Mouse (Mus musculus) adrenal gland, adult 10 weeks (tissue): ENCODE data around the gene Tmem52. TPM values are rescaled to one million over a fixed set of nuclear protein-coding genes. Genes with fewer than 3 reads are reported as not detected.

Source experiments
- polyA plus RNA-seq: library from polyadenylated mRNA; stranded (reverse); fragments of 350-450 nt; fragmentation: Illumina TruSeq; extraction: RNeasy Lipid Tissue Mini Kit (QIAGEN cat#74804); gene quantifications from one replicate; pipeline ENCODE4 v1.2.3, GENCODE M21; 2014; ENCODE audit warnings: low read depth, low replicate concordance

Gene Tmem52
- polyA plus RNA-seq = not detected

DNA sequence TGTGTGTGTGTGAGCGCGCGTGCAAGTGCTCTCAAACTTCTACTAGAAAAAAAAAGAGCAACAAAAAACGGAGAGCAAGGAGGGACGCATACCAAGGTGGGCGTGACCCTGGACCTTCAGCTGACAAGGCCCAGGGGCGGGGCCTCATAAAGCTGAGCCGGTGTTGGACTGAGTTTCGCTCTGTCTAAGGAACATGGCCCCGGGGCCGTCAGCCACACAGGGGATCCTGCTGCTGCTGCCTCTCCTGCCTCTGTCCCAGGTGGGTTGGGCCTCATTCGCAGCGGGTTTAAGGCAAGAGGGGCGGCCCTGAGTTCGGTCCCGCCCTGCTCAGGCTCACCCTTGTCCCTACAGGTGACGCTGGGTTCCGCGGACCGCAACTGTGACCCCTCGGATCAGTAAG, at the start of gene Tmem52:
TSS of gene Tmem52 (plus strand) at position 163 of the 400 bp plus-strand sequence.

DNA sequence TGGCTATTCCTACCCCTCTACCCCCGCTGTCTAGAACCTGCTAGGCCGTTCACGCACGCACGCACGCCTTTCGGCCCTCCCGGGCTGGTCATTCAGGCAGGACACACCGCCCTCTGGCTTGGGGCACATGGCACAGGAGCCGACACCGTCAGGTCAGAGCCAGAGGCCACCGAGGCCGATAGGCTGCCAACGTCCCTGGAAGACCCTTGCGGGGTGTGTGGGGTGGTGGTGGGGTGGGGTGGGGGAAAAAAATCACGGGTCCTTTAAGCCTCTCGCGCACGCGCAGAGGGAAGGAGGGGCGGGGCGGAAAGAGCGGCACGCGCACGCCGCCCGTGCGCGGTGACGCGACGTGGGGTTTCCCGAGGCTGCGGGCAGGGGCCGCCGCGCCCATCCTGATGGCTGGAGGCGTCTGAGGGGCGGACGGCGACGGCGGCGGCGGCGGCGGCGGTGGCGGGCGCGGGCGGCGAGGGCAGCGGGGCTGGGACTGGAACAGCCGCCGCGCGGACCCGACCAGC, 22.1 kb downstream of the Tmem52 start, which contains the start of gene Gnb1:
TSS of gene Gnb1 (plus strand) at position 372 of the 515 bp plus-strand sequence.

Other genes with a start within 250 kb of the Tmem52 start
- gene Ski, start 246.5 kb upstream of the Tmem52 start, polyA plus RNA-seq = 70.6 TPM
- 1.3 TPM for gene Faap20, start 219.3 kb upstream of the Tmem52 start, polyA plus RNA-seq
- 1.2 TPM for gene Prkcz, start 107.8 kb upstream of the Tmem52 start, polyA plus RNA-seq
- gene Gabrd, start 71.0 kb upstream of the Tmem52 start, polyA plus RNA-seq = not detected
- gene Cfap74, start 59.9 kb upstream of the Tmem52 start, polyA plus RNA-seq = 0.47 TPM
- gene Gnb1, start 22.2 kb downstream of the Tmem52 start, polyA plus RNA-seq = 228 TPM
- gene Nadk, start 93.3 kb downstream of the Tmem52 start, polyA plus RNA-seq = 136 TPM
- gene Slc35e2, start 132.3 kb downstream of the Tmem52 start, polyA plus RNA-seq = 35.3 TPM
- gene Cdk11b, start 155.7 kb downstream of the Tmem52 start, polyA plus RNA-seq = 72.3 TPM
- gene Gm10563, start 176.3 kb downstream of the Tmem52 start, polyA plus RNA-seq = not detected
- gene Mmp23, start 184.3 kb downstream of the Tmem52 start, polyA plus RNA-seq = 0.82 TPM
- gene Mib2, start 200.1 kb downstream of the Tmem52 start, polyA plus RNA-seq = 2.4 TPM
- 2.0 TPM for gene Fndc10, start 225.2 kb downstream of the Tmem52 start, polyA plus RNA-seq
- gene Ssu72, start 235.7 kb downstream of the Tmem52 start, polyA plus RNA-seq = 150 TPM